Mouse (Mus musculus) brain, embryonic 14.5 days (tissue): ENCODE results near the gene Pknox1. TPM values are rescaled to one million over a fixed set of nuclear protein-coding genes. Genes with fewer than 3 reads are reported as not detected.

Experiments used
- DNase-seq: peaks from one replicate; pipeline ENCODE4 v3.0.0-alpha.2; 2011; ENCODE audit warnings: low read depth
- CTCF ChIP-seq: fragments of 200-500 bp; IDR thresholded peaks from 2 replicates; pipeline ENCODE4 v1.5.1; 2012; ENCODE audit warnings: inconsistent platforms, mild to moderate bottlenecking, moderate library complexity, borderline replicate concordance; ENCODE audit not compliant: insufficient read depth, insufficient read length; ENCODE audit errors: extremely low read depth
- POLR2A ChIP-seq: fragments of 200-500 bp; IDR thresholded peaks from 2 replicates; pipeline ENCODE4 v1.6.1; 2012; ENCODE audit warnings: mild to moderate bottlenecking, inconsistent platforms, borderline replicate concordance; ENCODE audit not compliant: poor library complexity, insufficient read depth, insufficient read length, severe bottlenecking; ENCODE audit errors: extremely low read depth
- polyA plus RNA-seq: library from polyadenylated mRNA; depleted of rRNA; stranded (reverse); fragments of >200 nt; gene quantifications from 2 replicates; pipeline ENCODE4 v1.2.3, GENCODE M21; 2012

The Pknox1 gene
- polyA plus RNA-seq, 1 experiment, result 36.8 TPM

DNA sequence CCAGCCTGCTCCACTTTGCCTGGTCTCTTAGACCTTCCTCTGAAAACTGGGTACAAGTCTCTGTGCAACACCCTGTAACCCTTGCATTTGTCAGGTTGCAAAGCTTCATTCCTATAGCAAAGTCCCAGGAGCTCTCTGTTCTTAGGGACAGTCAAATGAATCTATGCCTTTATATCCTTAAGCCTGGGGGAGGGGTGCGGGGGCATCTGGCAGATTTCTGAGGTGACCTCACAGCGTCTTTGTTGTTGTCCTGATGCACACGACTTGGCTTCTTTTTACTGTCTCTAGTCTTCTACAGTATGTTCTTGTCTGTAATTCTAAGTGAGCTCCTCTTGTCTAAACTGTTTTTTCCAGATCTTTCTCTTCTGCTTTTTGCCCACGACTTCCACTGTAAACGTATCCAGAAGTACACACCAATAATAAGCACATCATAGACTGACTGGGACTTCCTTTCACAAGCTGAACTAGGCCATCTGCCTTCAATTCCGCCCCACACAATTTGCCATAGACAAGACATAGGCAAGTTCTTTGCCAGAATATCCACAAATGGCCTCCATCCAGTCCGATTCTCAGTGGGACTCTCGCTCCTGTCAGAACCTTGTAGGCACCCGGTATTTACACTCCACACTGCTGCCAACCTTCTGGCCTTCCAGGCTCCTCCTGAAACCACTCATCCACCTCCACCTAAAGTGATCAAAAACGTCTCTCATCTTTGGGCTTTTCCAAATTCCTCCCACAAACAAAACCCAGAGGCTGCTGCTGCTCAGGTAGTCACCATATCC lies 12.1 kb downstream of the Pknox1 start:
- TF ChIP-seq POLR2A (no peak), CTCF (no peak)
- DNase-seq, result no peak

DNA sequence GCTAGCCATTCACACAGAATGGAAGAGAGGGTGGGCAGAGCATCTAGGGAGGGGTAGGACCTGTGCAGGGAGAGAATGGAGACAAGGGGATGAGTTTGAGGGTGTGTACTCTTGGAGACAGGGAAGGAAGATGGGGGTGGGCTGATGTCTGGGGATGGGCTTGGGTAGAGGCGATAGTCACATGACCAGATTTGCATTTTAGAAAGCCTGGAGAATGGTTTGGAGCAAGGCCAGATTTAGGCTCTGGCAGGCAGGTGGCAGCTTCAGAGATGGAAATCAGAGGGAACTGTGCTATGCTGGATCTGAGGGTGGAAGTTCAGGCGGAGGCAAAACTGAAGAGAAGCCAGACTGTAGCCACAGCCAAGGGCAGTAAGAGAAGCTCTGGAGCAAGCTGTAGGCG lies 15.8 kb downstream of the Pknox1 start:
- peak; percentile 96 for DNase-seq

DNA sequence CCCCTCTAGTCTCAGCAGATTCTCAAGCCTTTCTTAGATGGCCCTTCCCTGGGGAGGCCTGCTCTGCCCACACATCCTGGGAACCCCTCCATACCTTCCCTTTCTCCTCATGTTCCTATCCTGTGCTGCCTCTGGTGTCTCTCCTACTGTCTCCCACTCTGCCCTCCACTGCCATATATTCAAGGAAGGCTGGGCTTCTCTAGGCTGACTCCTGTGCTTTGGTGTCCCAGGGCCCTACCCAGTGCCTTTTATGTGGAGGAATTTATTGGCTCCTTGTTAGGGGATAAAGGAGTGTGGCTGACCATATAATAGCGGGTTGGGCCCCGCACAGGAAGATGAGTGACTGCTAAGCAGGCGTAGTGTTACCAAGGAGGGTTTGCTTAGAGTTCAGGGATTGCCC lies 18.7 kb downstream of the Pknox1 start:
- no peak for DNase-seq
- no peak for TF ChIP-seq POLR2A
- TF ChIP-seq CTCF, result no peak

More for the DNA sequence above, 15.8 kb downstream of the Pknox1 start:
- TF ChIP-seq CTCF, result no peak
- no peak for TF ChIP-seq POLR2A

DNA sequence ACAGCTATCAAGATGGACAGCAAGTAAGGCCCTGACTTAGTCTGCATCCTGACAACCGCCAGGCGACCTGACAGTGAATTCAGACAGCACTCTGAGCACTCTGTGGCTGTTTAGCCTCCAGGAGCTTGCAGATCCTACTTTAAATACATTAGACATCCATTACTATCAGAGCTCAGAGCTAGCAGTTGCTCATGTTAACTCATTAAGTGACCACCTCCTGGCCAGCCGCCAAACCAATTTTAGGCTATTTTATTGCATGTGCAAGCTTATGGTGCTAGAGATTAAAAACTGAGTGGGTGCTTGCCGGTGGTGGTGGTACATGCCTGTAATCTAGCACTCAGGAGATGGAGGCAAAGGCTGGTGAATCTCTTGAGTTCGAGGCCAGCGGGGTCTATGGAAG lies 19.2 kb downstream of the Pknox1 start:
- peak; percentile 59 for DNase-seq
- TF ChIP-seq CTCF, result no peak
- TF ChIP-seq POLR2A, result no peak

DNA sequence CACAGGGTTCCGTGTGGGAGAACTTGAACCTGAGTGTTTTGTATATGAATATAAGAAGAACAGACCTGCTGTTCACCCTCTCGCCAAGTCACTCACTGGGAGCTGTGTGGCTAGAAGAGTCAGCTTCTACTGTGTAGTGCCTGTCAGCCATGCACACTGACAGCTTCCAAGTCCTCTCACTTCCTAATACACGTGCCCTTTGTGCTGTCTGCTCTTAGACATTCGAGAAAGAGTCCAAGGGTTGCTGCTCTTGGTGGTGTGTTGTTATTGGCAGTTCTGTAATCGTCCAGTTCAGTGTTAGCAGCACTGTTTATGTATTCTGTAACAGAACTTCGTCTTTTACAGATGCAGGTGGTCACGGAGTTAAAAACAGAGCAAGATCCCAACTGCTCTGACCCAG lies 23.6 kb downstream of the Pknox1 start:
- TF ChIP-seq POLR2A, result no peak
- TF ChIP-seq CTCF, result no peak
- DNase-seq, result no peak

DNA sequence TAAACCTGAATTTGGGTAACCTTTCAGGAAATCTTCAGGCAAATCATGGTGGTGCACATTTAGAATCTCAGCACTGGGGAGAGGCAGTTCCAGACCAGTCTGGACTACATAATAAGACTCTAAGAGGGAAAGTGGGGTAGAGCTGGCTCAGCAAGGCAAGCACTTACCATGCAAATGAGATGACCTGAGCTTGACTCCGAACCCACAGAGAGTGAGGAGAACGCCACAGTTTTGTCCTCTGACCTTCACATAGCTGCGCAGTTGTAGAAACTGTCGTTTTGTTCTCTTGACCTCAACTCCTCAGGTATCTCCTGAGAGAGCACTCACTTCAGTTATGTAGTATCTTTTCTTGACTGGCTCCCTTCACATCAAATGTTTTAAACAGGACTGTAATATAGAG lies 24.2 kb downstream of the Pknox1 start:
- TF ChIP-seq POLR2A, result no peak
- TF ChIP-seq CTCF, result no peak

DNA sequence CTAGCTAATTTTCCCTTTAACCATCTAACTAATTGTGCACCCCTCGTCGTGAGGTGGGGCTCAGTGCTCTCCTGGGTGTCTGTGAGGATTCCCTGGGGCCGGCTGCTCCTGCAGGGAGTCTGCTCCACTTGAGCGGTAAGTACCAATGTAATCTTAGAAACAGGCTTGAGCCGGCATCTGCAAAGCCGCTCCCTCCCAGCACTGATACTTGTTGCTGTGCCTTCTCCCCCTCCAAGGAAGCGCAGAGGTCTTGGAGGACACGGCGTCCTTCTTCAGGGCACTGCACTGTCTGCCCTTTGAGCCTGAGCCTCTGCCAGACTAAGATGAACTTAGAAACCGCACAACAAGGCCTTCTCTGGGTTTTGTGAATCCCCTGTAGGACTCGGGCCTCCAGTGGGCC lies 26.3 kb downstream of the Pknox1 start:
- no peak for DNase-seq
- no peak for TF ChIP-seq POLR2A
- TF ChIP-seq CTCF, result no peak

More for the DNA sequence above, 24.2 kb downstream of the Pknox1 start:
- no peak for DNase-seq

DNA sequence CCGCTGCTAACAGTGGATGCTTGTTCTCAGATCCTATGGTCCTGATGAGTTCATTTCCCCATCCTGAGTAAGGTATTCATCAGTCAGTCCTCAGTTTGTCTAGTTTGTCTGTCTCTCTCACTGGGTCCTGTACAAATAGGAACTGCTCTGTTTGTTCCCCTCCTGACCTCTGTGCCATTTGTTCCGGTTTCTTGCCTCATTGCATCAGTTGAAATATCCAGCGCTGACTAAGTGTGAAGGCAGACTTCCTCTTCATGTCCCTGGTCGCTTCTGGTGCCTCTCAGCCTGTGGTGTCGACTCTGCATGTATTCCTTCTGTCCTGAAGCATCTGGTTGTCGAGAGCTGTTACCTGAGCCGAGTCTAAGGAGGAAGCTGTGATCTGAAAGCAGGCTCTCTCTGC lies 30.1 kb downstream of the Pknox1 start:
- TF ChIP-seq POLR2A (no peak), CTCF (no peak)
- DNase-seq, result no peak

DNA sequence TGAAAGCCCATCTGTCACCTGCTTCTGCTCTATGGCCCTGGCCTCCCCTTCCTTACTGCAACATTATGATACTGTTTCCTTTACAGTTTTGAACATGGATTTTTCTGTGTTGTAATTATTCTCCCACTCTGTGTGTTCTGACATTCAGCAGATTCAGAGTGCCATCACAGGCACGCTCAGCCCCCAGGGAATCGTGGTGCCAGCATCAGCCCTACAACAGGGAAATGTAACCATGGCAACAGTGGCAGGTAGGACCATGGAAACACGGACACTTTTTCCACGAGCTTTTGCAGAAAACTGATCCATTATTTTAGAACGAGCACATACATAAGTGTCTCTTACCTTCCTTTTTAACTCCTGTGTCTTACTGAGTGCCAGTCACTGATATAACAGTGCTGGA lies 30.5 kb downstream of the Pknox1 start:
- TF ChIP-seq POLR2A (no peak), CTCF (no peak)
- DNase-seq, result peak; percentile 65

DNA sequence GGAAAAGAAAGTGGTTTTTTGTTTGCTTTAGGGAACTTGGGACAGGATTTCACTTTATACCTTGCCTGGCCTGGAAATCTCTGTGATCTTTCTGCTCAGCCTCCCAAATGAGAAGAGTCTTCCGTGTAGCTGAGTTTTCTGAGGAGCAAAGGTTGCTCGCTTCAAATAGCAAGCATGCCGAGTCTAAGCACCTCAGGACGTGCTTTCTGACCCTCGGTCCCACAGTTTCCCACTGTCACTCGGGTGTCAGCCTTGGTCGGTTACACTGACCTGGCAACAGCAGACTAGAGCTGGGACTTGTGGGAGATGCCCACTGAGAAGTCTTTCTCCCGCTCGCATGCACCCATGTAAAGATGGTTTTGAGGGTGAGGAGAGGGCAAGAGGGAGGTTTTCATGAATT lies 33.4 kb downstream of the Pknox1 start:
- no peak for TF ChIP-seq CTCF
- no peak for TF ChIP-seq POLR2A
- DNase-seq, result no peak

DNA sequence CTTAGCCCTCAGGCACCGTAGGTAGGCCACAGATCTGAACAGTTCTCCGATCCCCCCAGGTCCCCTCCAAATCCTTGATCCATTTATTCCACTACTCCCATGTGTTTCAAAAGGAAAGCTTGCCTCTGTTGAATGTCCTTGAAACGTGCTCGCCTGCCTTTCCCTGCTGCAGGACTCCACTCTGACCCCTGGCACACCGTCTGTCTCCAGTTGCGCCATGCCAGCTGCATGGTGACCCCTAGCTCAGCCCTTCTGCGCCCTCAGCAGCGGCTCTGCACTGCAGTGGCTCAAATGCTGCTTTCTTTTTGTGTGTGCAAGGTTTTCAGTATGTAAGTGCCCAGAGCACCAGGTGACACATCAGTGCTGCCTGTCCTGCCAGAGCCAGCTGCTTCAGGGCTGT lies 34.1 kb downstream of the Pknox1 start:
- DNase-seq, result no peak

DNA sequence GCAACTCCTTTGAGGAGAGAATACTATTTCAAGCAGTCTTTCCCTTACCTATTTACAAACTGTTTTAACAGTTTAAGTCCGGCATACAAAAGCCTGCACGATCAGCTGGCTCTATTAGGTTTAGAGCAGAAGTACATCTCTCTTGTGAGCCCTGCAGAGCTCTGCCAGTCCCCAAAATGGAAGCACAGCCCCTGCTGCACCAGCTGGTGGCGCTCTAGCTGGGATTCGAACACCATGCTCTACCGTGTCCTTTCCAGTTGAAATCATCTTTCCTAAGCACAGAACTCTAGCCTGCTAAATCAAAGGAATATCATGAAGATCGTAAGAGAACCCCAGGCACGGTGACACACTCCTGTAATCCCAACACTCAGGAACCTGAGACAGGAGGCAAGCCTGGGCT lies 41.9 kb downstream of the Pknox1 start:
- DNase-seq, result peak; percentile 18

More for the DNA sequence above, 34.1 kb downstream of the Pknox1 start:
- TF ChIP-seq POLR2A (no peak), CTCF (no peak)

More for the DNA sequence above, 41.9 kb downstream of the Pknox1 start:
- TF ChIP-seq CTCF (peak; percentile 29; the same call in 1 of the 2 replicates), POLR2A (no peak)
